8 mouse cellular contexts compared by ENCODE assay signal in the genomic region with DNA sequence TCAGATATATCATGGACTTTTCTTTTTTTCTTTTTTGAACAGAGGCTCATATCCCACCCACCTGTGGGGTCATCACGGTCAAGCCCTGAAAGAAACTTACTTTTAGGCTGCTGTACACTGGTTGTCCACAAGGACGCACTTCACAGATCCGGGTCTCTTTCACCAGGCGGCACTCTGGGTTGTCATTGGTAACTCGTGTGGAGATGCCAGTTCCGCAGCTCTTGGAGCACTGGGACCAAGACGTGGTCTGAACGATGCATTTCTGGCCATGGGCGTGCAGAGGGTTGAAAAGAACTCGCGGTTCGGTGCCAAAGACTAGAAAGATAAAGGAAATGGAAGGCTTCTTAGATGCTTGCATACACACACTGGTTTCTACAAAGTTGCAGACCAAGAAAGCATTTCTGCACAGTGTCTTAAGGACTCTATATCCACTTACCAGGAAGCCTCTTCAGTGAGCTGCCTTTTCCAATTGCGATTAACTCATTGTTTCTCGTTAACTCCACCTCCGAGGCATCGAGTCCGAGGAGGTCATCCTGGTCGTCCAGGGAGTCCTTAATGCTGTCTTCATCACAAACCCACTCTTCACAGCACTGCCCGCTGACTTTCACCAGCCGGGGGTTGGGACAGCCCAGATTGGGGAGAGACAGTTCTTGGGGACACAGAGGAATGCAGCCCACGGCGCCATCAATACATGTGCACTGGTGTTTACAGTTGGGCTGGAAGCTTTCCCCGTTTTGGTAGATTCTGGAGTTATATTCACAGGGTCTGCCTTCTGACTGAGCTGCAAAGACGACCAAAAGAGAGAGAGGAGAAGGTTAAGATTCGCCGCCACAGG. TPM values are rescaled to one million over a fixed set of nuclear protein-coding genes. Genes with fewer than 3 reads are reported as not detected.
DNase-seq lines count a peak whose midpoint lies in the region; ATAC-seq and TF ChIP-seq lines count a peak whose summit lies in the region.

No protein-coding gene starts in this region.

- peak; percentile 27 for DNase-seq in gastrocnemius, adult 18-20 months (ENCODE audit: low spot score)
- DNase-seq in gastrocnemius, postnatal 36 days: no peak
- no peak for DNase-seq in limb, embryonic 14.5 days (ENCODE audit: low spot score)
- DNase-seq in neural tube, embryonic 10.5 days (ENCODE audit: extremely low spot score, low spot score): peak; percentile 63
- no peak for DNase-seq in spleen, postnatal 36 days (ENCODE audit: low spot score in 2 of 2)
- no peak for DNase-seq in adrenal gland, postnatal 25 days

- H3K27me3 ChIP-seq in heart, embryonic 16.5 days (ENCODE audit: control insufficient read depth, insufficient read depth, low read length): no peaks in the 10 kb centered on the region
- H3K27me3 ChIP-seq in limb, embryonic 14.5 days (ENCODE audit: control insufficient read depth, insufficient read depth, low read length): no peaks in the 10 kb centered on the region

- H3K9me3 ChIP-seq in heart, embryonic 16.5 days (replicated peaks; ENCODE audit: control insufficient read depth, low read length): no peaks in the 10 kb centered on the region
- H3K9me3 ChIP-seq in limb, embryonic 14.5 days (ENCODE audit: control insufficient read depth, low read length): no peaks in the 10 kb centered on the region

- ATAC-seq in common myeloid progenitor, adult 5-6 weeks (replicated peaks; ENCODE audit: low read depth, poor library complexity, severe bottlenecking): peak; percentile 50
- no peak for ATAC-seq in heart, embryonic 16.5 days (replicated peaks; ENCODE audit: extremely low read depth, insufficient read depth, low FRiP score)
- ATAC-seq in limb, embryonic 14.5 days (ENCODE audit: low FRiP score, low read depth): no peak

- H3K36me3 ChIP-seq in heart, embryonic 16.5 days (ENCODE audit: control insufficient read depth, insufficient read depth): peaks cover 14% of the 10 kb centered on the region; the same call in 1 of the 2 replicates
- peaks cover 19% of the 10 kb centered on the region for H3K36me3 ChIP-seq in limb, embryonic 14.5 days (ENCODE audit: control insufficient read depth, insufficient read depth, low read length)

- peak overlapping the region; percentile 85 for H3K4me3 ChIP-seq in heart, embryonic 16.5 days (ENCODE audit: low read length)
- H3K4me3 ChIP-seq in limb, embryonic 14.5 days (replicated peaks; ENCODE audit: low read length): peak overlapping the region; percentile 77

- TF ChIP-seq POLR2A in limb, embryonic 14.5 days (IDR thresholded peaks at IDR 0.05; ENCODE audit: borderline replicate concordance, extremely low read depth, insufficient read depth, insufficient read length): no peak

- peaks cover 45% of the 10 kb centered on the region for H3K4me1 ChIP-seq in heart, embryonic 16.5 days (ENCODE audit: control insufficient read depth, insufficient read depth, low read length)
- H3K4me1 ChIP-seq in limb, embryonic 14.5 days (ENCODE audit: control insufficient read depth, insufficient read depth, low read length): peaks cover 48% of the 10 kb centered on the region

- WGBS in heart, embryonic 16.5 days: 12% methylated on average over 26 of the region's 26 CpGs
- 21% methylated on average over 26 of the region's 26 CpGs for WGBS in limb, embryonic 14.5 days

- peak overlapping the region; percentile 98 for H3K27ac ChIP-seq in heart, embryonic 16.5 days (ENCODE audit: low read length)
- peak overlapping the region; percentile 96 for H3K27ac ChIP-seq in limb, embryonic 14.5 days (replicated peaks; ENCODE audit: low read depth, low read length)

- H3K4me2 ChIP-seq in heart, embryonic 16.5 days (ENCODE audit: low read depth, low read length): peak overlapping the region; percentile 93
- peak overlapping the region; percentile 80 for H3K4me2 ChIP-seq in limb, embryonic 14.5 days (replicated peaks; ENCODE audit: low read depth, low read length, severe bottlenecking)

- intact Hi-C loops in gastrocnemius, postnatal 36 days (cut with DNase I): loop anchor here (5.0 to 10.0 kb wide), 2 partner anchors 79 to 256 kb away; no protein-coding TSS in a partner anchor

- peak overlapping the region; percentile 95 for H3K9ac ChIP-seq in heart, embryonic 16.5 days (ENCODE audit: low read length)
- peak overlapping the region; percentile 89 for H3K9ac ChIP-seq in limb, embryonic 14.5 days (ENCODE audit: low read depth, low read length, severe bottlenecking)

RNA-seq across cellular contexts. Expression of gene Ccn1, which starts 1.5 kb away (rescaled TPM):
- 100 to 1,000 TPM in 1 of 2 experiments, 10 to 100 TPM in 1; 45.3 to 211 TPM for total RNA-seq in gastrocnemius, adult 18-20 months (2021)
- total RNA-seq in gastrocnemius, postnatal 36 days (2021): 10 to 100 TPM; 18.1 to 23.3 TPM
- 0.27 and 0.34 TPM in 2 replicates for total RNA-seq in common myeloid progenitor, adult 5-6 weeks (2017)
- polyA plus RNA-seq in heart, embryonic 16.5 days (2015; fragmentation: Nextera tagmentation; extraction: Ambion mirVana): 55.4 and 61.1 TPM in 2 replicates
- polyA plus RNA-seq in limb, embryonic 14.5 days (2012; rRNA removed): 105 and 119 TPM in 2 replicates
- polyA plus RNA-seq in limb, embryonic 14.5 days (2014; fragmentation: Nextera tagmentation; extraction: Ambion mirVana): 53.5 and 59.8 TPM in 2 replicates
- total RNA-seq in adrenal gland, postnatal 25 days (2021): 5.5 and 10.6 TPM in 2 replicates

Comparison
In these comparisons a context has a peak if more than half of its experiments do, and no peak if none do; other contexts are left out.
1. DNase-seq: peak in gastrocnemius, adult 18-20 months (single experiment) and neural tube, embryonic 10.5 days (single experiment); none in gastrocnemius, postnatal 36 days (0 of 2), limb, embryonic 14.5 days (single experiment), spleen, postnatal 36 days (0 of 2) and adrenal gland, postnatal 25 days (single experiment).